Mouse (Mus musculus): ENCODE results near the gene Fdx1l.

DNA sequence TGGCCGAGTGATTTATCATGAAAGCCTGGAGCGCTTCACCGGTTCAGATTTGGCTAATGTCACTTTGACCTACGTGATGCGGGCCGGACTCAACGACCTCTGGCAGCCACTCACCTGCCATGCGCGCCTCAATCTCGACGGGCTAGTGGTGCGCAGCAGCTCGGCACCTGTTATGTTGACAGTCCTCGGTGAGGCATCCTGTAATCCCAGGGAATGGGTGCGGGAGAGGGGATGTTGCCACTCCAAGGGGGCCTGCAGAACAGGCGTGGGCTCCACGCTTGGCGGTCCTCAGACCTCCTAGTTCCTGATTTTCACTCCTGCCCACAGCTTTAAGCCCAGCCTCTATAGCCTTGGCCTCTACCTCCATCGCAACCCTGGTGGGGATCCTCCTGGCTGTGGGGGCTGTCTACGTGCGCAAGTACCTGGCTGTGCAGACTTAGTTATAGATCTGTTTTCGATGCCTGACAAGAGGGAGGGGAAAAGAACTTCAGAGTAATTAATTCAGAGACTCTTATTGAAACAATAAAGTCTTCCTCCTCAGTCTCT is 43.3 kb downstream of the Fdx1l start:
- TF ChIP-seq POLR2A (IDR thresholded peaks at IDR 0.05; ENCODE audit: extremely low read depth, insufficient read depth, low read length) (no peak), CTCF (IDR thresholded peaks at IDR 0.05; ENCODE audit: extremely low read depth, insufficient read depth, low read length) (no peak)

Data from cortical plate, adult 2 months (tissue).